ENCODE assay signal across 8 mouse cellular contexts in the genomic region with DNA sequence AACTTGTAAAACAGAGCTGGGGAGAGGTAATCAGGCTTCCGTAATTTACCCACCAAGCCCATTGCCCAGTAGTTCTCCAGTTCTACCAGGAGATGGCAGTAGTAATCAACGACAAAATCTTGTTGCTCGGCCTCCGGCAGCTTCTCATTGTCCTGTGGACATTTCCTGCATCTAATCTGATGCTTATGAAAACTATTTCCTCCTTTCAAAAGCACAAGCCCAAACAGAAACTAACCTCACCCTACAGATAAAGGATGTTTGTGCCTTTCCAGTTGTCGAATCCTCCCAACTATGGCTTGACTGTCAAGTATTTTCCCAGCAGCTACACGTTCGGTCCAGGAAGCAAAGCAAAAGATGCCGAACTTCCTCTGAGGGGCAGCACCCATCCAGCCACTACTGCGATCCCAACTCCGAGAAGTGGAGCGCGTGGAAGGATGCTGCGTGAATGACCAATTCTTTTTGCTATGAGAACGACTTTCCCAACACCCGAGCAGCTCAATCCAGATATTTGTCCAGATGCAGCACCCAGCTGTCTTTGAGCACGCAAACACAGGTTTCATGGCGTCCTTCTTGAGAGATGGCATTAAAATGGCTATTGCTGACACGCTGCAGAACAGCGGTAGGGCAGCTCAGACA.
A peak's percentile ranks its signal among the peaks of the same experiment; 100 is the strongest.
DNase-seq lines count a peak whose midpoint lies in the region; TF ChIP-seq lines count a peak whose summit lies in the region.

No protein-coding gene starts in this region.

- H3K4me3 ChIP-seq in gastrocnemius, adult 2 months: peak overlapping the region; percentile 68
- peak overlapping the region; percentile 28 for H3K4me3 ChIP-seq in left cerebral cortex, adult 2 months

- peak; percentile 78 for DNase-seq in Muller cell, postnatal 12 days (ENCODE audit: inconsistent ontology term)
- peak; percentile 25 for DNase-seq in cerebellum, adult 9-11 months
- DNase-seq in gastrocnemius, adult 2 months: peak; percentile 43
- DNase-seq in hindlimb bud, embryonic 11.5 days (ENCODE audit: extremely low spot score, low read depth, low spot score): peak; percentile 90
- peak; percentile 53 to 58 for DNase-seq in left cerebral cortex, adult 2 months (ENCODE audit: extremely low spot score in 1 of 2, low spot score in 2 of 2)
- peak; percentile 79 to 85 for DNase-seq in lung, postnatal 4 days
- DNase-seq in retina, postnatal 7 days (ENCODE audit: low read depth, low spot score): peak; percentile 65
- DNase-seq in urinary bladder, postnatal 36 days (ENCODE audit: low spot score in 2 of 2): peak; percentile 47 to 64

- intact Hi-C loops in gastrocnemius, adult 2 months (cut with DNase I): loop anchor here (5.0 kb wide), 1 partner anchor 603 kb away; a partner anchor contains a TSS
- intact Hi-C loops in left cerebral cortex, adult 2 months (cut with DNase I): loop anchor here (1.0 to 2.0 kb wide), 2 partner anchors 19 to 535 kb away; no protein-coding TSS in a partner anchor

- peak; percentile 92 for TF ChIP-seq CTCF in gastrocnemius, adult 2 months (IDR thresholded peaks at IDR 0.05)
- TF ChIP-seq CTCF in left cerebral cortex, adult 2 months (IDR thresholded peaks at IDR 0.05): peak; percentile 95

- H3K27ac ChIP-seq in gastrocnemius, adult 2 months: peak overlapping the region; percentile 85
- peak overlapping the region; percentile 45; the same call in 1 of the 2 replicates for H3K27ac ChIP-seq in left cerebral cortex, adult 2 months

Comparison
In these comparisons a context has a peak if more than half of its experiments do, and no peak if none do; other contexts are left out.
1. Peak in every context shown above with its lines: DNase-seq, H3K4me3 ChIP-seq and H3K27ac ChIP-seq.
2. DNase-seq: peak in every context shown above with its lines; median percentile 90 in hindlimb bud, embryonic 11.5 days; 82 in lung, postnatal 4 days; 78 in Muller cell, postnatal 12 days; 65 in retina, postnatal 7 days; 56 in left cerebral cortex, adult 2 months; 56 in urinary bladder, postnatal 36 days; 43 in gastrocnemius, adult 2 months; 25 in cerebellum, adult 9-11 months.